Mouse (Mus musculus): Measurements from ENCODE around the gene Zfp949. TPM values are rescaled to one million over a fixed set of nuclear protein-coding genes. Genes with fewer than 3 reads are reported as not detected.

Zfp949 gene
- 1 to 10 TPM; 6.1 to 6.3 TPM for total RNA-seq (2021)
- long read RNA-seq, experiment 1, partial matches to known transcripts, result 0 of 4 reads
- long read RNA-seq, experiment 1, other reads (novel, unspliced or antisense), result 3 of 4 reads
- long read RNA-seq, experiment 2, partial matches to known transcripts, result 0 of 2 reads
- long read RNA-seq, experiment 2, other reads (novel, unspliced or antisense), result 1 of 2 reads

DNA sequence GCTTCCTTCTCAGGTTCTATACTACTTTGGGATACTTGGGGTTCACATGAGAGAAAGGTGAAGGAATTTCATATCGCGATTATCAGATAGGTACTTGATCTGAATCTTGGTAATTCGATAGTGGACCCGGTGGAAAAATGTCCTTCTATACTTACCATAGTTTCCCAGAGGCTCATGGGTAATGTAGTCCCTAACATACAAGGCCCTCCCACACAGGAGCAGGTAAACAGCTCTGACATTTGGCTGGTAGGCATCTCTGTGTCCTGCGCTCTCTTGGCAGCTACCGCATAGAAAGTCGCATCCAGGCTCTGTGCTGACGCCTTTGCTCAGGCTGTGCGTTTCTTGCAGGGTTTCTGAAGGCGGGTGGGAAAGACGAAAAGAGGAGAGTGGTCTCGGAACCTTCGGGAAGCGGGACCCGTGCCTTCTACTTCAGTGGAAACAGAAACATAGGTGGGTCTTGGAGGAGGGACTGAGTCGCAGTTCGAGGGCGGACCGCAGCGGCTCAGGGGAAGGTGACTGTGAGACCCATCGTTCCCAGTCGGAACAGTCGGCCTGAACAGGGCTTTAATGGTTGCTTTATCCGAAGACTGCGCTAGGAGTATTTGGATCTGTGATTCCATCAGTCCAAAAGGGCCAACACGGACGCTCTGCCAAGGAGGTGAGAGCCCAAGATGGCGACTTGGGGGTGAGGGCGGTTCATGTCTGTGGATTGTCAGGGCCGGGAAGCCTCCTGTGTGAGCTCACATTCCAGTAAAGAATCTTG, at the start of gene Zfp949:
TSS of gene Zfp949 (plus strand) at position 170 of the 763 bp plus-strand sequence.
- peak in 1 of 2 experiments; percentile 32 for DNase-seq (ENCODE audit: low spot score in 2 of 2)

DNA sequence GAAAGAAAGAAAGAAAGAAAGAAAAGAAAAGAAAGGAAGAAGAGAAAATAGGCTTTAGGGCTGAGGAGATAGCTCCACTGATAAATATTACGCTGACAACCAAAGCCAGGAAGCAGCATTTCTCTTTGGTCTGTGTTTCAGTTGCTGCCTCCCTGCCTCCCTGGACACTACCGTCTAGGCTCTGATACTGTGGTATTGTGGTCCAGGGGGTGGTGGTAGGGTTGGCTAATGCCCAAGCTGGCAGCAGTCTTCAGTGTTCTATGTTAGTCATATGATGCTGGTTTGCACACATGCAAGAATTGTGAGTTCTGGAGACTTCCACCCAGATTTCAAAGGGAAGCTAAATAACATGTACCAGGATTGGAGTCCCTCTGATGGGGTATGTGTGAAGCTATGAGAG, 47.7 kb upstream of the Zfp949 start:
- DNase-seq (ENCODE audit: low spot score in 2 of 2), result no peak

DNA sequence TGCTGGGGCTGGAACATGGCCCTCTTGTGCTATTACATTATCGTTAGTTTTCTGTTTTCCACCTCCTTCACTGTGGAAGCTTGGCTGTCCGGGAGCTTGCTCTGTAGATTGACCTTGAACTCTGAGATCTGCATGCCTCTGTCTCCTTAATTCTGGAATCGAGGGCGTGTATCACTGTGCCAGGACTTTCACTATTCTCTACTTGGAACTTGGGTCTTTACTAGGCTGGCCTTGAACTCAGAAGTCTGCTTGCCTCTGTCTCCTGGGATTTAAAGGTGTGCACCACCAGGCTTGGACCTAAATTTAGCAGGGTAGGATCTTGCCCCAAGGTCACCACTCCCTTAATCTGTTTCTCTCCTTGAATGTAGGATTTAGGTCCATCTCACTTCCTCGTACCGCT, 46.0 kb upstream of the Zfp949 start:
- DNase-seq (ENCODE audit: low spot score in 2 of 2), result no peak

DNA sequence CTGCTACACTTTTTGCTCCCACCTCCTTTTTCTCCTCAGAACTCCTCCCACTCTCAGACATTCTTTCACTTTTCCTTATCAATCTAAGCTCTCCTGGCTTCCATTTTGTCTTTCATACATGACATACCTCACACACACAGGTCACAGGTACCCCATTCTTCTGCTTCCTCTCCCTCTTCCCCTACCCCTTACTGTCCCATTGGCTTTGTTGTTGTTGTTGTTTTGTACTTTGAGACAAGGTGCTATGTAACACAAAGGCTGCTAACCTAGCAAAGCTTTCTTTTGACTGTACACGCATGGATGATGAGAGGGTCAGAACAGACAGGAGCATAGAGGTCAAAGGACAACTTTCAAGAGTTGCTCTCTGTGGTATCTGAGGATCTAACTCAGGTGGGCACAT, 32.3 kb upstream of the Zfp949 start:
- no peak for DNase-seq (ENCODE audit: low spot score in 2 of 2)

DNA sequence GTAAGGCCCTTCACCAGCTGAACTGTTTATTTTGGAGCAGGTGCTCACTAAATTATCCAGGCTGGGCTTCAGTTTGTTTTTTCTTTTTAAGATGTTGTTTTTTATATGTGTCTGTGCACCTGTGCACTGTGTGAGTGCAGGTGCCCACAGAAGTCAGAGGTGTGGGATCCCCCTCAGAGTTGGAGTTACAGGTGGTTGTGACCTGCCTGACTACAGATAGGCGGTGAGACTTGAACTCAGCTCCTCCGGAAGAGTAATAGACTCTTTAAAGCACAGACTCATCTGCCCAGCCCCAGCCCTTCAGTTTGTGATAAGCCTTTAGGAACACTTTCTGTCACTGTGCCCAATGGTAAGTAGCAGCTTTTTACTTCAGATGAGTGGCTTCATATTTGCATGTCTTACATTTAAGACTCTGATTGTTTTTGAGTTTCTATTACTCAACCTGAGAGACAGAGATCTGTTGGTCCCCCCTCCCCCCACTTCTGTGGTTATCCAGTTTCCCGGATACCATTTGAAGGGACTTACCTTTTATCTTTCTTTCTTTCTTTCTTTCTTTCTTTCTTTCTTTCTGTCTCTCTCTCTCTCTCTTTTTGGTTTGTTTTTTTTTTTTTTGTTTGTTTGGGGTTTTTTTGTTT, 31.3 kb upstream of the Zfp949 start:
- no peak for DNase-seq (ENCODE audit: low spot score in 2 of 2)

DNA sequence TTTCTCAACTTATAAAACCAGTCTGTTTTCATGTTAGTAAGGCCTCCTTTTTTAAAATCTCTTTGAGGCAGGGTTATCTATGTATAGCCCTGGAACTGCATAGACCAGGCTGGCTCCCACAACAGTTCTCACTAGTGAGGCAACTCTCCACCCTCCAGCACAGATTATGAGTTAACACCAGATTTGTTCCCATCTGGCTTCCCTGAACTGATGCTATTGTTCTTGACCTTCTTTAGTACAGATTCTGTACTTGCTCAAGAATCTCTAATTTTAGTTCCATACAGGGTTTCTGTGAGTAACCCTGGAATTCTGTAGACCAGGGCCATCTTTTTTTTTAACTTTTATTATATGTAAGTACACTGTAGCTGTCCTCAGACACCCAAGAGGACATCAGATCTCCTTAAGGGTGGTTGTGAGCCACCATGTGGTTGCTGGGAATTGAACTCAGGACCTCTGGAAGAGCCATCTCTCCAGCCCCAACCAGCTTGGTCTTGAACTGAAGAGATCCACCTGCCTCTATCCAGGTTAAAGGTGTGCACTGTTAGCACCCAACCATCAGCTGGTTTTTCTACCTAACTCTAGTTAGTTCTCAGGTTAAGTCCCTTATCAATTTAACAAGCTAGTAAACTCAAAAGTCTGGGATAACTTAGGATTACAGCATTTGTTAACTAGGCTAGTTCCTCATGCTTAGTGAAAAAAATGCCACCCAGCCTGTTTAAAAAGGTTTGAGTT, 28.3 kb upstream of the Zfp949 start:
- no peak for DNase-seq (ENCODE audit: low spot score in 2 of 2)

DNA sequence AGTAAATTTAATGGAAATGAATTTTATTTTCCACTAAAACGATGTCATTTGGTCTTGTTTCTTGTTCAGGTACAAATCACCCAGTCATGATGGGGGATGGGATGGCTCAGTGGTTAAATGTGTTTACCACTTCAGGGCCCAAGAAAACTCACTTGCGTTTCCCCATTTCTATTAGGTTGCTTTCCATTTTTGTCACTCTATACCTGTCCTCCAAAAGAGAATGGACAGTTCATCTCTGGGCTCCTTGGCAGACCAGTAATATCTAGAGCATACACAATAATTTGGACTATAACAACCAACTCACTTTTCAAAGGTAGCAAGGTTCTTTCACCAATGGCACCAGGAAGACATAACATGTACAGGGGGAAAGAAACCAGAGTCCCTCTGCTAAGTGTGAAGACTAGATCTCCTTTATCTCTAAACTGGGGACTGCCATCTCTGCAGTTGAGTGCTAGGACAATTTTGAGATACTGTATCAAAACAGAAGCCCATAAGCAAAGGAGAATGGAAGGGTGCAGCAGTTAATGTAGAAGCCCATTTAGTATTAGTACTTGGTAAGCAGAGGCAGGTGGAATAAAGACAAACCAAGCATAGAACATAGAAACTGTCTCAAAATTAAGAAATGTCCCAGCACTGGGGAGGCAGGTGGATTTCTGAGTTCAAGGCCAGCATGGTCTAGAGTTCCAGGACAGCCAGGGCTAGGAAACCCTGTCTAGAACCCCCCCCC, 27.5 kb upstream of the Zfp949 start:
- DNase-seq (ENCODE audit: low spot score in 2 of 2), result no peak

DNA sequence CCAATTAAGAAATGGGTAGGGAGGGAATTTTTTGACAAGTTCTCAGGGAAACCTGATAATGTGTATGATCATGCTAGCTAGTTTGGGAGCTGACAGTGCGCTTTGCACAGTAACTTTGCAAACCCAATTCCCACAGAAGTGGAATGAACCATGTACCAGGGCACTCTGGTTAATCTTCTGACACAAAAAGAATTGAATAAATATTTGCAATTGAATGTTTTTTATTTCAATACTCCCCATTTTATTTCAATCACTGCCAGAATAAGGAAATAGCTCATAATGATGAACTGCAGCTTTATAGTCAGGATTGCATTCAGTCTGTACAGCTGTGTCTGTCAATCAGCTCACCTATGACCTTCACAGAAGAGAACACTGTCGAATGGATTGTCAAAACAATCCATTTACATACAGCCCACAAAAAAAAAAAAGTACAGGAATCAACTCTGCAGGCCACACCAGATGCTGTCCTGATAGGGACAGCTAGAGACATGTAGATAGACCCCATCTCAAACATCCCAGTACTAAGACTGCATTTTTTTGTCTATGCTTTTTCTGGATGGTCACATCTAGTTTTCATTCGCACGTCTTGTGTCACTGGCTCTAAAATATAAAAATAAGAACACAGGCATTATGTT, 26.9 kb upstream of the Zfp949 start:
- no peak for DNase-seq (ENCODE audit: low spot score in 2 of 2)

DNA sequence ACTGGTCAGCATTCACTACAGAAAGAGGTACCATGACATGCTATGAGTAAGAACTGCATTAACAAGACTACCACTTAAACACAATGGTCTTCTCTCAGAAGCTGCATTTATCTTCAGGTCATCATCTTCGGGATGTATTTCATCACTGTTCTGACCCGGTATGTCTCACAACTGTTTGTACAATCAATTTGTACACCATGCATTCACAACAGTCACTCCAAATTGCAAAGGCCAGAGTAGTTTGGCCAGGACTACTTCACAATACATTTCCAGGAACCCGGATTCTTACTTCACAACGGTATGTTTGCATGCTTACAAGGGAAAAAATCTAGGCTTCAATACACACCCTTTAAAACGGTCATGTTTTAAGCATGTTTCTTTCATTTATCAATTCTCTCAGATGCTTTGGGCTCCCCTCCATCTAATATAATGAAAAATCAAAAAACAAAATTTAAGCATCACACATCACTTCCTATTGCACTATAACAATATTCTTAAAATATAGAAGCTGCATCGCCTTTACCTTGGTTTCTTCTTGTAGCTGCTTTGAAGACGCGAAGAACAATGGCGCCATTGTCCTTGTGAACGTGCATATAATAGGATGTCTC, 25.8 kb upstream of the Zfp949 start:
- DNase-seq (ENCODE audit: low spot score in 2 of 2), result no peak

DNA sequence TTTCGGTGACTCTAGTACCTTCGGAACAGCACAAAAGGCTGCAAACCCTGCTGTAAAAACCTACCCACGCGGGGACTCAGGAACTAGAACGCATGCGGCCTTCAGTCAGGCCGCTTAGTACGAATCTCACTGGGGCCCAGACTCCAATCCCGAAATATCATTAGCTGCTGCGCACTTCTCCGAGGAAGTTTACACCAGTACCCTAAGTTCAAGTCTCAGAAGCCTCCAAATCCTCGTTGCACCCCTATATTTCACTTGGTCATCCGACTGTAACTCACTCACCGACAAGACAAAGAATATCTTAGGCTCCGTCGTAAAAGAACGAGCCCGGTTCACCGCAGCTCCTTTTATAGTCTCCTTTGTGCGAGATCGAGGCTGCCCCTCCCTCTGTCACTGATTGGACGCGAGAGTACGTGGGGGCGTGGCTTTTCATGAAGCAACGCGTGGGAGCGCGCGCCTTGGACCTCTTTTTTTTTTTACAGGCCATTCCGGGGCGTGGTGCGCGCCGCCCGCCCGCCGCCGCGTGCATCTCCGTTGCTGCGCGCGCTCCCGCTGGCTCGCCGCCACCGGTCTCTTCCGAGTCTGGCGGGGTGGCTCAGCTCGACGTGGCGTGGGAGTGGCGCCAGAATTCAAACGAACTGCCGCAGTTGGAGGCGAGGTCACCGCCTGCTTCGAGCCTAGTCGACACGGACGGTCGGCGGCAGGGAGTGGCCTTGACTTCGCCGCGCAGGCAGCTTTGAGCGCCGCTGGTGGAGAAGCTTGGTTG, 25.1 kb upstream of the Zfp949 start:
- peak; percentile 99 for DNase-seq (ENCODE audit: low spot score in 2 of 2)

DNA sequence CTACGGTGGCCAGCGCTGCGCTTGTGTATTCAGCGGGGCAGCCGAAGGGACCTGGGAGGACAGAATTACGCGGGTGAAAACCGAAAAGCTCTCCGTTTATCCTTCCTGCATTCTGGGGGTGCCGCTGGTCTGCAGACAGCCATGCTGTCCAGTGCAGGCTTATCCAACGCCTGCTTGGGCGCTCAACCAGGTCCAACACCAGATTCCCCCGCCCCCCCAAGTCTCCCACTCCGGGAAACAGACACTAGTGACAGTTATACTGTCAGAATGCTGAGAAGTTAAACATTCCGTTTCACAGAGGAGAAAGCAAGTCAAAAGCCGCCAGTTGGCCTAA, 24.5 kb upstream of the Zfp949 start:
- DNase-seq (ENCODE audit: low spot score in 2 of 2), result no peak

DNA sequence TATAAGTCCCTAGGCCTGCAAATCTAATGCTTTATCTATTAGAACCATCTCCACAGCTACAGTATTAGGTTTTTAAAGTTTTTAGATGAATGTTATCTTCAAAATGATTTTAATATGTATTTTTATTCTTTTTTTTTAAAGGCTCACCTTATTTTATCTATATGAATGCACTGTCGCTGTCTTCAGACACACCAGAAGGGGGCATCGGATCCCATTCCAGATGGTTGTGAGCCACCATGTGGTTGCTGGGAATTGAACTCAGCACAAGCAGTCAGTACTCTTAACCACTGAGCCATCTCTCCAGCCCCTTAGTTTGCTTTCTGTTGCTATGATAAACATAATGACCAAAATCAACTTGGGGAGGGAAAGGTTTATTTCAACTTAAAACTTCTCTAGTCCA, 23.5 kb upstream of the Zfp949 start:
- DNase-seq (ENCODE audit: low spot score in 2 of 2), result no peak

DNA sequence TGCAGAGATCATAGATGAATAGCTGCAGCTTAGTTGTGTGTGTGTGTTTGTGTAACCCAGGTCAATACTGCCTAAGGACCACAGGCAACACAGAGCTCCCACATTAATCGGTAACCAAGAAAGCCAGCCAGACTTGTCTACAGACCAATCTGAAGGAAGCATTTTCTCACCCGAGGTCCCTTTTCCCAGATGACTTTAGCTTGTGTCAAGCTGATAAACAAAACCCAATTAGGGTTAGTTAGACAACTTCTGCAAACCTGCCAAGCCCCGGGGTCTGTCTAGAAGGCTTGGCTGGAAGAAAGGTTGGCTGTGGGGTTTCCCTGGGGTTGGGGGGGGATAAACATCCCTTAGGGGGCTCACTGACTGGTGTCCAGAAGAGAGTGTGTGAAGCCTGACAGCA, 23.0 kb upstream of the Zfp949 start:
- DNase-seq (ENCODE audit: low spot score in 2 of 2), result no peak

DNA sequence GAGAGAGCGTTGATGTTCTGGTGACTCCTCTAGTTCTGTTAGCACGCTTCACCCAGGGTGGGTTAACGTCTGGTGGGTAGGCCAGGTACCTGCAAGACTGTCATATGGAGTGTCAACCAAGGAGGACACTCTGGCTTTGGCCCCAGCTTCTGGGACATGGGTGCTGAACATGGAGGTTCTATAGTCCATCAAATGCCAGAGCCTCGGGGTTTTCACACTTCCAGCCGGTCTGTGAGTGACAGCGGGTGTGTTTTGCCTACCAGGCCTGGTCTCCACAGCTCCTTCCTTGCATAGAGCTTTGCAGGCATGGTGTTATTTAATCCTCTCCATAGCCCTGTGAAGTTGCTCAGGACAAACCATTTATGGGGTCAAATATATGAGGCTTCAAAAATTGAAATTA, 22.5 kb upstream of the Zfp949 start:
- DNase-seq (ENCODE audit: low spot score in 2 of 2), result no peak

DNA sequence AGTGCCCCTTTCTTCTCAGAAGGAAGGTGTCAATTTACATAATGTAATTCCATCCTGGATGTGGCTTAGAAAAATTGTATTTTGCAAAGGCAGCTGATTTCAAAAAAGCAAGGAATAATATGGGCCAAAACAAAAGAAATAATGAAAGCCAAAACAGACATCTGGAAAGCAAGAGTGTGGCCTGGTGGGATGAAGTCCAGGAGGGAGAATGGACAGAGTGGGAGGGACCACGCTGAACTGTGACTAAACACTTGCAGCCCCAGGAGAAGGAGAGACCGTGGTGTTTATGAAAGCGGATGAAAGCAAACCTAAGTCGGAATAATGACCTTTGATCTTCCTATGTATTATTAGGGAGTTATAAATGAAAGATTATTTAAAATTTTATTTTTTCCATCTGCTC, 19.9 kb upstream of the Zfp949 start:
- DNase-seq (ENCODE audit: low spot score in 2 of 2), result peak in 1 of 2 experiments; percentile 39

DNA sequence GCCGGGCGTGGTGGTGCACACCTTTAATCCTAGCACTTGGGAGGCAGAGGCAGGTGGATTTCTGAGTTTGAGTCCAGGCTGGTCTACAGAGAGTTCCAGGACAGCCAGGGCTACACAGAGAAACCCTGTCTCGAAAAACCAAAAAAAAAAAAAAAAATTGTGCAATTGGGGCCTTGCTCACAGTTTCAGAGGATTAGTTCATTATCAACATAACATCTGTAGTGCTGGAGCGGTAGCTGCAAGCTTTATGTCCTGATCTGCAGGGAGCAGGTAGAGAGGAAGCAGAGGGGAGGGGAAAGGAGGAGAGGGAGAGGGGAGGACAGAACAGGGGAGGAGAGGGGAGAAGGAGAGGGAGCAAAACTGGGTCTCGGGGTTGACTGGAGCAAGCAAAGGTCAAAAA, 19.1 kb upstream of the Zfp949 start:
- no peak for DNase-seq (ENCODE audit: low spot score in 2 of 2)

DNA sequence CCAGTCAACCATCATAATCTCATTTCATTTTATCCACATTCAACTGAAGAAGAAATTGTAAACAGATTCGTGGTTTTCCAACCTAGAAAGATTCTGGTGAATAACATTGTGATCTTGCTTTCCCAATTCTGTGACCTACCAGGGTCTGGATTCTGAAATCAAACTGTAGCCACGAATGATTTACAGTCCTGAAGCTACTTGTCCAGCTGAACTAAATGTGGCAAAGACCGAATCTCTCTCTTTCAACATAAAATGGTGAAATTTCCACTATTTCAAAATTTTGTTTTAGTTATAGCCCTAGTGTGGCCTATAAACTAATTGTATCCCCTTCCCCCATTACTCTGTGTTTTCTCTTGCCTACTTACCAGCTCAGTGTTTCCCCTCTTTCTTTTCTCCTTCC, 18.2 kb upstream of the Zfp949 start:
- no peak for DNase-seq (ENCODE audit: low spot score in 2 of 2)

DNA sequence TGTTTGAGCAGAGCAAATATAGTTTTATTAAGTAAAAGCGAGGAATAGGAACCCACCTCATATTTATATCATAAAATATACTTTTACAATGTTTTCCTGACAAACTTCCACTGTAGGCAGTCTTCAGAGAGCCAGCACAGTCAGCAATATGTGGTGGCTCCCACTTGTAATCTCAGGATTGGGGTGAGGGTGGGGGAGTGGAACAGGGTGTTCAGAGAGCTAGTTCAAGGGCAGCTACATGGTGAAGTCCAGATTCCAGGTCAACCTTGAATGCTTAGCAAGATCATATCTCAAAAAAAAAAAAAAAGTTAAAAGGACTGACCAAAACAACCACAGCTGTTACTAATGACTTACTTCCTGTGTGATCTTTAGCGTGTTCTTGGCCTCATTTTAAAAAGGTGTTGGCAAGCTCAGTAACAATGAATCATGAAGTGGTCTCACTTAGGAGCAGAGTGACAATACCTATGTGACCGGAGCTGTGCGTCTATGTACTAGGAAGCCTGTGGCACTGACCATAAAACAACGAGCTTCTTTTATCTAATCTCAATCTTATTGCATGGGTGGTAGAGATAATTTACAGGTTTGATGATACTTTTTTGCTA, 17.7 kb upstream of the Zfp949 start:
- no peak for DNase-seq (ENCODE audit: low spot score in 2 of 2)

DNA sequence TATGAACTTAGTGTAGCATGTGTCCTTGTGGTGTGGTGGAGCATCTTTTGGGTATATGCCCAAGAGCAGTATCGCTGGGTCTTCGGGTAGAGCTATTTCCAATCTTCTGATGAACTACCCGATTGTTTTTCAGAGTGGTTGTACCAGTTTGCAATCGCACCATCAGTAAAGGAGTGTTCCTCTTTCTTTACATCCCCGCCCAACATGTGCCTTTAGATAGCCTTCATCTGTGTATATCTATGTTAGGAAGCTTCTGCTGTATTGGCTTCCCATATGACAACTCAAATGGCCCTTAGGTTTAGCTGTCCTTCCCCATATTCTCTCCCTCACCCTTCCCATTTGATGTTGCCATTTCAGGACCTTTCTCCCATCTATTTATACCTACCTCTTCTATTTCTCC, 13.7 kb upstream of the Zfp949 start:
- DNase-seq (ENCODE audit: low spot score in 2 of 2), result no peak

All from gastrocnemius, postnatal 4 days (tissue).